Mouse (Mus musculus): Measurements from ENCODE around the gene Omt2b. TPM values are rescaled to one million over a fixed set of nuclear protein-coding genes. Genes with fewer than 3 reads are reported as not detected.
"Not testable (repeated sequence)": the region's sequence is repeated elsewhere in the genome, so short reads cannot be mapped to it uniquely, and the experiment has no call there.

Omt2b gene
- polyA plus RNA-seq, 1 experiment from 2014 or later, result not detected

GRCm38 (mm10) chr9:78348206-78349004 lies 21.0 kb downstream of the Omt2b start:
- H3K9me3 ChIP-seq (ENCODE audit: control insufficient read depth, low read length); H3K4me1 ChIP-seq (replicated peaks; ENCODE audit: control insufficient read depth, insufficient read depth, low read length); H3K4me3 ChIP-seq (replicated peaks; ENCODE audit: low read length); ATAC-seq (ENCODE audit: low FRiP score); H3K27ac ChIP-seq; H3K4me2 ChIP-seq (replicated peaks); H3K9ac ChIP-seq; H3K36me3 ChIP-seq (replicated peaks; ENCODE audit: control insufficient read depth, insufficient read depth); DNase-seq (ENCODE audit: low spot score); H3K27me3 ChIP-seq (ENCODE audit: control insufficient read depth, insufficient read depth, low read length): not testable (repeated sequence)
- WGBS, result 70% methylated on average over 6 of the region's 6 CpGs

DNA sequence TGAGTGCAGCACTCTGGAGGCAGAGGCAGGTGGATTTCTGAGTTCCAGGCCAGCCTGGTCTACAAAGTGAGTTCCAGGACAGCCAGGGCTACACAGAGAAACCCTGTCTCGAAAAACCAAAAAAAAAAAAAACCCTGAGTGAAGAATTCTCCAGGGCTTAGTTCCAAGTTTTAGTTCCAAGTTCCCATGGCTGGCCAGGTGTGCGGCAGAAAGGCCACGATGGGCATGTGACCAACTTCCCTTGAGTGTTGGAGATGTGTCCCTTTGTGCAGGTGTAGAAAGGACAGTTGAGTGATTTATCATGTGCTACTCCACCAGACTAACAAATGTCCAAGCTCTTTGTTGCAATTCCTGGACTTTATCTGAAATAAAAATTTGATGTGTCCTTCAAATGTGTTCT lies 21.8 kb downstream of the Omt2b start:
- H3K36me3 ChIP-seq (replicated peaks; ENCODE audit: control insufficient read depth, insufficient read depth); DNase-seq (ENCODE audit: low spot score); H3K27ac ChIP-seq; H3K4me2 ChIP-seq (replicated peaks); H3K27me3 ChIP-seq (ENCODE audit: control insufficient read depth, insufficient read depth, low read length); H3K4me1 ChIP-seq (replicated peaks; ENCODE audit: control insufficient read depth, insufficient read depth, low read length); H3K4me3 ChIP-seq (replicated peaks; ENCODE audit: low read length); ATAC-seq (ENCODE audit: low FRiP score); H3K9ac ChIP-seq; H3K9me3 ChIP-seq (ENCODE audit: control insufficient read depth, low read length): not testable (repeated sequence)
- WGBS, result 84% methylated on average over 3 of the region's 3 CpGs

DNA sequence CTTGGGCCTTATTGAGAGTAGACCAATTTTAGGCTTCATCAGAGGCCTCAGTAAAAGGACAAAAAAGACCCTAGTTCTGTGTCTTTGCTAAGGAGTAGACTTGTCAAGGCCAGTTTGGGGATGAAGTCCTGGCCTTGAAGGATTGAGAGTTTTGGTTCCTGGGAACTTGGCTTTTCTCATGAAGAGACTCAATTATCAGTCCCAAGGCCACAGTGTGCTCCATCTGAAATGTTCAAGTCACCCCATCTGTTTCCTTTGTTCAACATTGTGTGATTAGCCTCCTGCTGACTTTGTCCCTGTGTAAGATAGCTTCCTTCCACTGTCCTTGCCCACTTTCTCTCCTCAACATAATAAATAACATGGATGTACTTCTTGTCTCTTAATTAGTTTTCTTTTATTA lies 22.6 kb downstream of the Omt2b start:
- not testable (repeated sequence) for H3K9ac ChIP-seq; H3K4me1 ChIP-seq (replicated peaks; ENCODE audit: control insufficient read depth, insufficient read depth, low read length)

GRCm38 (mm10) chr9:78351504-78352220 lies 24.3 kb downstream of the Omt2b start:
- Histone ChIP-seq H3K27ac (no peak overlapping the region), H3K4me3 (replicated peaks; ENCODE audit: low read length) (no peak overlapping the region), H3K27me3 (ENCODE audit: control insufficient read depth, insufficient read depth, low read length) (no peaks in the 10 kb centered on the region), H3K4me2 (replicated peaks) (no peak overlapping the region), H3K36me3 (replicated peaks; ENCODE audit: control insufficient read depth, insufficient read depth) (no peaks in the 10 kb centered on the region), H3K9ac (no peak overlapping the region), H3K9me3 (ENCODE audit: control insufficient read depth, low read length) (no peaks in the 10 kb centered on the region), H3K4me1 (replicated peaks; ENCODE audit: control insufficient read depth, insufficient read depth, low read length) (no peaks in the 10 kb centered on the region)
- no peak for ATAC-seq (ENCODE audit: low FRiP score)
- DNase-seq (ENCODE audit: low spot score), result no peak
- WGBS, result 86% methylated on average over 6 of the region's 6 CpGs

More for the DNA sequence above, 22.6 kb downstream of the Omt2b start:
- not testable (repeated sequence) for ATAC-seq (ENCODE audit: low FRiP score); H3K27ac ChIP-seq; DNase-seq (ENCODE audit: low spot score); H3K9me3 ChIP-seq (ENCODE audit: control insufficient read depth, low read length); H3K4me2 ChIP-seq (replicated peaks); H3K36me3 ChIP-seq (replicated peaks; ENCODE audit: control insufficient read depth, insufficient read depth); H3K27me3 ChIP-seq (ENCODE audit: control insufficient read depth, insufficient read depth, low read length); H3K4me3 ChIP-seq (replicated peaks; ENCODE audit: low read length)

DNA sequence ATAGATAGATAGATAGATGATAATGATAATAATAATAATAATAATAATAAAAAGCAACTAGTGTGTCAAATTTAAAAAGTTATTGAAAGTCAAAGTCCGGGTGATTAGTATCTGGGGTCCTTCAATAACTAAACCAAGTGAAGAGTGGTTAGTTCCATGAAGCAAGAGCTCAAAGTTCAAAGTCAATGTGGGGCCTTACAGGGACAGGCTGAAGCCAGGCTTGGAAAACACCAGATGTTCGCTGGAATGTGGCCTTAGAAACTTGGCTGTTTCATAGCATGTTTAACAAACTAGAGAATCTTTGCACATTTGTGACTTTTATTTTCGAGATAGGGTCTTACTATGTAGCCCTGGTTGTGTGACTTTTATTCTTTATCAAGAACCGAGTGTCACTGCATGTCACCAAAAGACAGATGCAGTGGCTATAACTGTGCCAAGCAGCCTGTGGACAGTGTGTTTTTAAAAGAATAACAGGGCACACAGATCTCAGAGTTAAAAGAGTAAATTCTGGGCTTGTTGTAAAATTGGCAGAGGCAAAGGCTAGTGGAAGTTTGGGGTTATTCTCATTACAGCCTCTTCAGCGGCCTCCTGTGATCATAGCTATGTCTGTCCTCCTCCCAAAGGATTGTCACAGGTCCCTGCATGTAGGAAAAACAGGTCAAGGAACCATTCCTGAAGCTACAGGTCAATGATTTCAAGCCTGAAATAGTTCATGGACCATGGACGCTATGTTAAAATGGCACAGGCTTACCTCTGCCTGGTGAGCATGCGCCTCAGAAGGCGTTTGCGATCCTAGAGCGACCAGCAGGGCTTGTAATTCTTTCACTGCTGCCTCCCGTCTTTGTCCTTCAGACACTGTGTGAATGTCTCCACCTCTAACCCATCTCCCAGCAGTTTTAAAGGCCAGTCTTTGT lies 27.5 kb downstream of the Omt2b start:
- DNase-seq (ENCODE audit: low spot score) (no peak), ATAC-seq (ENCODE audit: low FRiP score) (no peak)
- H3K27ac ChIP-seq, result no peak overlapping the region
- H3K9ac ChIP-seq, result no peak overlapping the region
- H3K4me3 ChIP-seq (replicated peaks; ENCODE audit: low read length), result no peak overlapping the region
- H3K9me3 ChIP-seq (ENCODE audit: control insufficient read depth, low read length), result no peaks in the 10 kb centered on the region
- no peaks in the 10 kb centered on the region for H3K4me1 ChIP-seq (replicated peaks; ENCODE audit: control insufficient read depth, insufficient read depth, low read length)
- no peak overlapping the region for H3K4me2 ChIP-seq (replicated peaks)
- H3K36me3 ChIP-seq (replicated peaks; ENCODE audit: control insufficient read depth, insufficient read depth), result no peaks in the 10 kb centered on the region
- no peaks in the 10 kb centered on the region for H3K27me3 ChIP-seq (ENCODE audit: control insufficient read depth, insufficient read depth, low read length)
- WGBS, result 83% methylated on average over 11 of the region's 11 CpGs

DNA sequence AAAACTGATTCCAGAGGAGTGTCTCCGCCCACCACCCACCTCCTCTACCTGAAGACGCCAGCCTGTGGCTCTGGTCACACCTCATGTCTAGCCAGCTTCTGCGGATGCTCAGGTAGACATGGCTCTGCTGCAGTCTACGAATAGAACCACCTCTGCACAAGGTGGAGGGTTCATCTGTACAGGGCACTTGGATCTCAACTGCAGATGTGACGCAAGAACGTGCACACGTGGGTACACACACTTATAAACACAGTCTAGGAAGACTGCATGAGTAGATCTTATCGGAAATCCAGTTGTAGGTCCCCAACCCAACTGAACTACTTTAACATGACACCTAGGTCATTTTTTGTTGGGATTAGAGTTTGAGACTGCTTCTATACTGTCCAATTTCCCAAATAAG lies 28.2 kb downstream of the Omt2b start, which contains the start of gene Gsta2:
TSS of gene Gsta2 (minus strand) at position 178 of the 400 bp plus-strand sequence.
- DNase-seq (ENCODE audit: low spot score), result no peak
- no peak within 1 kb of the TSS for H3K4me3 ChIP-seq (replicated peaks; ENCODE audit: low read length)
- no peak within 1 kb of the TSS for H3K27ac ChIP-seq
- H3K4me2 ChIP-seq (replicated peaks), result no peak within 1 kb of the TSS
- H3K4me1 ChIP-seq (replicated peaks; ENCODE audit: control insufficient read depth, insufficient read depth, low read length), result no peaks in the 10 kb centered on the region
- ATAC-seq (ENCODE audit: low FRiP score), result no peak
- no peaks in the 10 kb centered on the region for H3K27me3 ChIP-seq (ENCODE audit: control insufficient read depth, insufficient read depth, low read length)
- H3K9me3 ChIP-seq (ENCODE audit: control insufficient read depth, low read length), result no peaks in the 10 kb centered on the region
- no peak within 1 kb of the TSS for H3K9ac ChIP-seq
- no peaks in the 10 kb centered on the region for H3K36me3 ChIP-seq (replicated peaks; ENCODE audit: control insufficient read depth, insufficient read depth)
- 92% methylated on average over 8 of the region's 8 CpGs for WGBS

GRCm38 (mm10) chr9:78358053-78358452 lies 30.7 kb downstream of the Omt2b start:
- Histone ChIP-seq H3K4me3 (replicated peaks; ENCODE audit: low read length) (no peak overlapping the region), H3K36me3 (replicated peaks; ENCODE audit: control insufficient read depth, insufficient read depth) (no peaks in the 10 kb centered on the region), H3K27ac (no peak overlapping the region), H3K4me2 (replicated peaks) (no peak overlapping the region), H3K9me3 (ENCODE audit: control insufficient read depth, low read length) (no peaks in the 10 kb centered on the region), H3K9ac (no peak overlapping the region), H3K4me1 (replicated peaks; ENCODE audit: control insufficient read depth, insufficient read depth, low read length) (no peaks in the 10 kb centered on the region), H3K27me3 (ENCODE audit: control insufficient read depth, insufficient read depth, low read length) (no peaks in the 10 kb centered on the region)
- ATAC-seq (ENCODE audit: low FRiP score) (0 out of 2 replicates have a peak, but pooled peaks have one; percentile 21), DNase-seq (ENCODE audit: low spot score) (peak; percentile 65)
- WGBS, result 21% methylated on average over 9 of the region's 9 CpGs

GRCm38 (mm10) chr9:78359750-78360483 lies 32.5 kb downstream of the Omt2b start:
- DNase-seq (ENCODE audit: low spot score), result no peak
- H3K4me3 ChIP-seq (replicated peaks; ENCODE audit: low read length), result no peak overlapping the region
- no peaks in the 10 kb centered on the region for H3K9me3 ChIP-seq (ENCODE audit: control insufficient read depth, low read length)
- H3K27me3 ChIP-seq (ENCODE audit: control insufficient read depth, insufficient read depth, low read length), result no peaks in the 10 kb centered on the region
- ATAC-seq (ENCODE audit: low FRiP score), result no peak
- no peaks in the 10 kb centered on the region for H3K4me1 ChIP-seq (replicated peaks; ENCODE audit: control insufficient read depth, insufficient read depth, low read length)
- no peaks in the 10 kb centered on the region for H3K36me3 ChIP-seq (replicated peaks; ENCODE audit: control insufficient read depth, insufficient read depth)
- 87% methylated on average over 6 of the region's 6 CpGs for WGBS
- no peak overlapping the region for H3K27ac ChIP-seq
- H3K9ac ChIP-seq, result no peak overlapping the region
- no peak overlapping the region for H3K4me2 ChIP-seq (replicated peaks)

All from hindbrain, embryonic 14.5 days (tissue).